Mouse (Mus musculus): ENCODE measurements around the gene Sbno1.

Gene Sbno1

GRCm38 (mm10) chr5:124327510-124328364 is 98.1 kb downstream of the Sbno1 start, which contains the start of the genes Mphosph9 and 2810006K23Rik:
Gene Mphosph9 (minus strand): TSS chr5:124327972.
Gene 2810006K23Rik (plus strand): TSS chr5:124328089.
- DNase-seq, result peak; percentile 100

GRCm38 (mm10) chr5:124326829-124327228 is 99.0 kb downstream of the Sbno1 start:
- no peak for DNase-seq
